Mouse (Mus musculus): ENCODE data around the gene Kdm4a. TPM values are rescaled to one million over a fixed set of nuclear protein-coding genes. Genes with fewer than 3 reads are reported as not detected.

Gene Kdm4a
- total and polyA plus RNA-seq, 2 experiments from 2014 or later = 17.8 to 30.0 TPM

- no peaks in the 10 kb centered on the region for H3K4me1 ChIP-seq (ENCODE audit: control insufficient read depth, insufficient read depth)
Measured at GRCm38 (mm10) chr4:118205906-118206305, 26.1 kb upstream of the Kdm4a start.

GRCm38 (mm10) chr4:118199093-118199492 lies 19.2 kb upstream of the Kdm4a start:
- TF ChIP-seq CTCF (IDR thresholded peaks at IDR 0.05; ENCODE audit: low read depth) = no peak
- no peak for TF ChIP-seq EP300 (IDR thresholded peaks at IDR 0.05; ENCODE audit: low read depth)
- H3K4me2 ChIP-seq (ENCODE audit: low read depth, low read length) = no peak overlapping the region
- no peak overlapping the region for H3K4me3 ChIP-seq (ENCODE audit: low read depth, low read length)

More at GRCm38 (mm10) chr4:118205906-118206305, 26.1 kb upstream of the Kdm4a start:
- Histone ChIP-seq H3K9me3 (replicated peaks; ENCODE audit: control insufficient read depth, low read length) (no peaks in the 10 kb centered on the region), H3K27me3 (ENCODE audit: control insufficient read depth, insufficient read depth, low read length) (no peaks in the 10 kb centered on the region), H3K4me2 (ENCODE audit: low read depth, low read length) (no peak overlapping the region), H3K9ac (replicated peaks; ENCODE audit: low read depth, low read length) (no peak overlapping the region), H3K27ac (ENCODE audit: low read depth) (no peak overlapping the region), H3K4me3 (ENCODE audit: low read depth, low read length) (no peak overlapping the region), H3K36me3 (replicated peaks; ENCODE audit: control insufficient read depth, insufficient read depth, low read length) (peaks cover 26% of the 10 kb centered on the region)
- DNase-seq (ENCODE audit: low spot score) (no peak), ATAC-seq (ENCODE audit: insufficient read depth, low read depth) (no peak)
- no peak for TF ChIP-seq EP300 (IDR thresholded peaks at IDR 0.05; ENCODE audit: low read depth)
- TF ChIP-seq CTCF (IDR thresholded peaks at IDR 0.05; ENCODE audit: low read depth) = no peak
- WGBS = 97% methylated on average over 2 of the region's 2 CpGs

GRCm38 (mm10) chr4:118198606-118199005 lies 18.8 kb upstream of the Kdm4a start:
- Histone ChIP-seq H3K27ac (ENCODE audit: low read depth) (no peak overlapping the region), H3K4me3 (ENCODE audit: low read depth, low read length) (no peak overlapping the region), H3K9ac (replicated peaks; ENCODE audit: low read depth, low read length) (no peak overlapping the region), H3K9me3 (replicated peaks; ENCODE audit: control insufficient read depth, low read length) (no peaks in the 10 kb centered on the region), H3K4me2 (ENCODE audit: low read depth, low read length) (no peak overlapping the region), H3K27me3 (ENCODE audit: control insufficient read depth, insufficient read depth, low read length) (no peaks in the 10 kb centered on the region), H3K36me3 (replicated peaks; ENCODE audit: control insufficient read depth, insufficient read depth, low read length) (no peaks in the 10 kb centered on the region), H3K4me1 (ENCODE audit: control insufficient read depth, insufficient read depth) (no peaks in the 10 kb centered on the region)
- ATAC-seq (ENCODE audit: insufficient read depth, low read depth) (no peak), DNase-seq (ENCODE audit: low spot score) (no peak)
- 80% methylated on average over 3 of the region's 3 CpGs for WGBS
- TF ChIP-seq CTCF (IDR thresholded peaks at IDR 0.05; ENCODE audit: low read depth) = no peak
- TF ChIP-seq EP300 (IDR thresholded peaks at IDR 0.05; ENCODE audit: low read depth) = no peak

More at GRCm38 (mm10) chr4:118199093-118199492, 19.2 kb upstream of the Kdm4a start:
- no peak for ATAC-seq (ENCODE audit: insufficient read depth, low read depth)
- Histone ChIP-seq H3K4me1 (ENCODE audit: control insufficient read depth, insufficient read depth) (no peaks in the 10 kb centered on the region), H3K36me3 (replicated peaks; ENCODE audit: control insufficient read depth, insufficient read depth, low read length) (no peaks in the 10 kb centered on the region), H3K27ac (ENCODE audit: low read depth) (no peak overlapping the region), H3K9ac (replicated peaks; ENCODE audit: low read depth, low read length) (no peak overlapping the region), H3K9me3 (replicated peaks; ENCODE audit: control insufficient read depth, low read length) (no peaks in the 10 kb centered on the region), H3K27me3 (ENCODE audit: control insufficient read depth, insufficient read depth, low read length) (no peaks in the 10 kb centered on the region)
- DNase-seq (ENCODE audit: low spot score) = no peak
- 85% methylated on average over 2 of the region's 2 CpGs for WGBS

- 38% methylated on average over 10 of the region's 10 CpGs for WGBS
- ATAC-seq (ENCODE audit: insufficient read depth, low read depth) (no peak), DNase-seq (ENCODE audit: low spot score) (peak; percentile 24)
- TF ChIP-seq EP300 (IDR thresholded peaks at IDR 0.05; ENCODE audit: low read depth) (no peak), CTCF (IDR thresholded peaks at IDR 0.05; ENCODE audit: low read depth) (no peak)
- Histone ChIP-seq H3K9ac (replicated peaks; ENCODE audit: low read depth, low read length) (no peak overlapping the region), H3K9me3 (replicated peaks; ENCODE audit: control insufficient read depth, low read length) (no peaks in the 10 kb centered on the region), H3K36me3 (replicated peaks; ENCODE audit: control insufficient read depth, insufficient read depth, low read length) (no peaks in the 10 kb centered on the region), H3K4me1 (ENCODE audit: control insufficient read depth, insufficient read depth) (no peaks in the 10 kb centered on the region), H3K4me2 (ENCODE audit: low read depth, low read length) (0 out of 2 replicates have a peak overlapping the region, but pooled peaks have one; percentile 5), H3K4me3 (ENCODE audit: low read depth, low read length) (no peak overlapping the region), H3K27me3 (ENCODE audit: control insufficient read depth, insufficient read depth, low read length) (no peaks in the 10 kb centered on the region), H3K27ac (ENCODE audit: low read depth) (no peak overlapping the region)
Measured at GRCm38 (mm10) chr4:118196185-118196584, 16.3 kb upstream of the Kdm4a start.

GRCm38 (mm10) chr4:118180301-118181080 lies 648 bp upstream of the Kdm4a start:
- Histone ChIP-seq H3K4me1 (ENCODE audit: control insufficient read depth, insufficient read depth) (peaks cover 4% of the 10 kb centered on the region), H3K9ac (replicated peaks; ENCODE audit: low read depth, low read length) (peak overlapping the region; percentile 64), H3K36me3 (replicated peaks; ENCODE audit: control insufficient read depth, insufficient read depth, low read length) (peaks cover 19% of the 10 kb centered on the region), H3K27me3 (ENCODE audit: control insufficient read depth, insufficient read depth, low read length) (no peaks in the 10 kb centered on the region), H3K4me3 (ENCODE audit: low read depth, low read length) (peak overlapping the region; percentile 74), H3K27ac (ENCODE audit: low read depth) (peak overlapping the region; percentile 88), H3K9me3 (replicated peaks; ENCODE audit: control insufficient read depth, low read length) (no peaks in the 10 kb centered on the region), H3K4me2 (ENCODE audit: low read depth, low read length) (peak overlapping the region; percentile 76)
- WGBS = 12% methylated on average over 17 of the region's 17 CpGs
- ATAC-seq (ENCODE audit: insufficient read depth, low read depth) = no peak
- no peak for DNase-seq (ENCODE audit: low spot score)
- no peak for TF ChIP-seq EP300 (IDR thresholded peaks at IDR 0.05; ENCODE audit: low read depth)
- no peak for TF ChIP-seq CTCF (IDR thresholded peaks at IDR 0.05; ENCODE audit: low read depth)

Measured in heart, postnatal 0 days (tissue).